Mouse (Mus musculus): Measurements from ENCODE around the gene Gm49337. TPM values are rescaled to one million over a fixed set of nuclear protein-coding genes. Genes with fewer than 3 reads are reported as not detected.
A peak's percentile ranks its signal among the peaks of the same experiment; 100 is the strongest.

The Gm49337 gene
- polyA plus RNA-seq, 2 experiments = not detected

DNA sequence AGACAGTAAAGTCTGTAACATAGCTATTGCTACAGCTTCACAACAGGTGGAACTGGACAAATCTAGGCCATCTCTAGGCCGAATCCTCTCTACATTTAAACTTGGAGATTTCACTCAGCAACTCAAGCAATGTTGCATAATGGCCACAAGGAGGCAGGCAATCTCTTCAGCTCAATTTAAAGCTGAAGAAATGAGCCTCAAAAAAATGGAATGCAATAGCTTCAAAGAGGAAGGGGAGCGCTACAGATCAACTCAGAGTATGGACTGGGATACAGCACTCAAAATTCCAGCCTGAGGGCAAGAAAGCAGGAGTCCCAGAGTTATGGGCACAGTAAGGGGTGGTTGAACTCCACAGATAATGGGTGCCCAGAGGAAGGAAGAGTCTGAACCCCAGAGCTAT lies 38.2 kb upstream of the Gm49337 start:
- no peak for TF ChIP-seq POLR2A (IDR thresholded peaks at IDR 0.05; ENCODE audit: borderline replicate concordance, extremely low read depth, insufficient read depth, insufficient read length)
- no peaks in the 10 kb centered on the region for H3K27me3 ChIP-seq (ENCODE audit: control insufficient read depth, insufficient read depth, low read length)
- H3K4me1 ChIP-seq (ENCODE audit: control insufficient read depth, insufficient read depth, low read length) = no peaks in the 10 kb centered on the region
- no peak overlapping the region for H3K4me2 ChIP-seq (replicated peaks; ENCODE audit: low read depth, low read length, severe bottlenecking)
- no peak overlapping the region for H3K9ac ChIP-seq (ENCODE audit: low read depth, low read length, severe bottlenecking)
- 37% methylated on average over 2 of the region's 2 CpGs for WGBS
- H3K9me3 ChIP-seq (ENCODE audit: control insufficient read depth, low read length) = no peaks in the 10 kb centered on the region
- ATAC-seq (ENCODE audit: low FRiP score, low read depth) (no peak), DNase-seq (ENCODE audit: low spot score) (peak; percentile 69)
- no peak overlapping the region for H3K4me3 ChIP-seq (replicated peaks; ENCODE audit: low read length)
- H3K36me3 ChIP-seq (ENCODE audit: control insufficient read depth, insufficient read depth, low read length) = peaks cover 4% of the 10 kb centered on the region; the same call in 1 of the 2 replicates
- H3K27ac ChIP-seq (replicated peaks; ENCODE audit: low read depth, low read length) = no peak overlapping the region

DNA sequence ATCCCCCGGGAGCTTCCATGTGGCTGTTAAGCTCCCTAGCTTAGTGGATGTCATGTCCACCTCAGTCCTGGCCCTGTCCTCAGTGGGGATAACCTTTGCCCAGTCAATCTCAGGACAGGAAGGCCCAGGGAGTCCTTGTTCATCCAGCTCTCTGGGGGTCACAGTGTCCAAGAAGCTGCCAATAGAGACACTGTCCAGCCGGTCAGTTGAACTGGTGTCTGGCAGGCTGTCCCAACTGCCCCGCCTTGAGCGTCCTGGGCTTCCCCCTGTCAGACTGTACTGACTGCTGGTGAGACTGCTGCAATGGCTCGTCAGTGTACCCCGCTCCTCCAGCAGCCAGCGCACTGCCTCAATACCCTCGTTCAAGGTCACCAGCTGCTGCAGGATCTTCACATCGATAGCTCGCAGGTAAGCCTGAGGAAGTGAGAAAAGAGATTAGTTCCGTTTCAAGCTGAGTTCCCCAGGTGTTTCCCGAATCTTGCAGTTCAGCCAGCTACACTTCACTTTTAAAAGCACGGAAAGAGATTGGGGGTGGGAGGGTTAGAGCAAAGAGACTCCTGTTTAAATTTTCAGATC lies 35.7 kb upstream of the Gm49337 start:
- Histone ChIP-seq H3K4me3 (replicated peaks; ENCODE audit: low read length) (no peak overlapping the region), H3K4me1 (ENCODE audit: control insufficient read depth, insufficient read depth, low read length) (no peaks in the 10 kb centered on the region), H3K4me2 (replicated peaks; ENCODE audit: low read depth, low read length, severe bottlenecking) (no peak overlapping the region), H3K9ac (ENCODE audit: low read depth, low read length, severe bottlenecking) (no peak overlapping the region), H3K36me3 (ENCODE audit: control insufficient read depth, insufficient read depth, low read length) (peaks cover 4% of the 10 kb centered on the region; the same call in 1 of the 2 replicates), H3K9me3 (ENCODE audit: control insufficient read depth, low read length) (no peaks in the 10 kb centered on the region), H3K27me3 (ENCODE audit: control insufficient read depth, insufficient read depth, low read length) (no peaks in the 10 kb centered on the region), H3K27ac (replicated peaks; ENCODE audit: low read depth, low read length) (no peak overlapping the region)
- ATAC-seq (ENCODE audit: low FRiP score, low read depth) (no peak), DNase-seq (ENCODE audit: low spot score) (no peak)
- 49% methylated on average over 13 of the region's 13 CpGs for WGBS
- TF ChIP-seq POLR2A (IDR thresholded peaks at IDR 0.05; ENCODE audit: borderline replicate concordance, extremely low read depth, insufficient read depth, insufficient read length) = no peak

DNA sequence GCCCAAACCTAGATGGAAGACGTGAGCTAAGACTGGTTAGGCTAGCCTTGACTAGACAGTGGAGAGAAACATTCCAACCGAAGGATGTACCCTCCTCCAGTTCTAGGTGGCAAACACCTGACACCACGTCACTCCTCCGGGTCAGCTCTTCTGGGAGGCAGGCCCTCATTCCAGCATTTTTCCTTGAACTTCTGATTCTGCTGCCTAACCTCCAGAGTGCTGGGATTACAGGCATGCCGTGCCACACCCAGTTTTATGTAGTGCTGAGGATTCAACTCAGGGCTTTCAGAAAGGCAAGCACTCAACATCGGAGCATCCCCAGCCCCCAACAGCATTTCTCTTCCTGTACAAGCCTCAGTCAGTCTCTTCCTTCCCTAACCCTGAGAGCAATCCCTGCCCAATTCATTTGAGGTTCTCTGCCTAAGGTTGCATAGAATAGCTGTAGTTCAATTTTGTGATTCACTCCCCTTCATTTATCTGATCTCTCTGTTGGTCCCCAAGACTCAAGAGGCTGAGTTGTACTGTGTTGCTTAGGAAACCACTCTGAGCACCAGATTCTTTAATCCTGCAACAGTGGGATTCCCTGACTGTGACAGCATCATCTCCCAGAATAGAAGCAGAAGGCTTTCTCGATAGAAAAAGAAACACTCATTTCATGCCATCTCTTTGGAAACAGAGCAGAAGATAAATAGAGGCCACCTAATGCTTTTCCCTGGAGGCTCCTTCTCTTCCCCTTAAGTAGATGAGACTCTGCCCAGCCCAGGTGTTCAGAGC lies 32.2 kb upstream of the Gm49337 start:
- DNase-seq (ENCODE audit: low spot score) (no peak), ATAC-seq (ENCODE audit: low FRiP score, low read depth) (no peak)
- Histone ChIP-seq H3K9me3 (ENCODE audit: control insufficient read depth, low read length) (no peaks in the 10 kb centered on the region), H3K4me3 (replicated peaks; ENCODE audit: low read length) (no peak overlapping the region), H3K36me3 (ENCODE audit: control insufficient read depth, insufficient read depth, low read length) (peaks cover 4% of the 10 kb centered on the region; the same call in 1 of the 2 replicates), H3K4me2 (replicated peaks; ENCODE audit: low read depth, low read length, severe bottlenecking) (no peak overlapping the region), H3K27me3 (ENCODE audit: control insufficient read depth, insufficient read depth, low read length) (no peaks in the 10 kb centered on the region), H3K4me1 (ENCODE audit: control insufficient read depth, insufficient read depth, low read length) (peaks cover 5% of the 10 kb centered on the region), H3K9ac (ENCODE audit: low read depth, low read length, severe bottlenecking) (no peak overlapping the region), H3K27ac (replicated peaks; ENCODE audit: low read depth, low read length) (no peak overlapping the region)
- TF ChIP-seq POLR2A (IDR thresholded peaks at IDR 0.05; ENCODE audit: borderline replicate concordance, extremely low read depth, insufficient read depth, insufficient read length) = no peak
- 80% methylated on average over 7 of the region's 7 CpGs for WGBS

DNA sequence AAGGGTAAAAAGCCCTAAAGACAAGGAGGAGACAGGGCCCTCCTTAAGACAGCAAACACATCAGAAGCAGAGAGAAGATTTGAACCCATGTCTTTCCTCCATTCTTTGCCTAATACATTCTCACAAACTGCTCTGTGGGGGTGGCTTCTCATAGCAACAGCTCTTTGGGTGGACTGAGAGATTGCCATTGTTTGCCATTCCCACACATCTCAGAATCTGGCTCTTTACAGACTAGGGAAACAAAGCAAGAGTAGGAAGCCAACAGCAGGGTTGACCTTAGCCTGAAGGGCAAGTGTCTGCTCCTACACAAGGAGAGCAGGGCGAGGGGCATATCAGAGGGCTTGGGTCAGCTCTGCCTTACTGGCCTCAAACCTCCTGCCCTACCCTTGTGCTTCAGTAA lies 31.4 kb upstream of the Gm49337 start:
- H3K27me3 ChIP-seq (ENCODE audit: control insufficient read depth, insufficient read depth, low read length) = no peaks in the 10 kb centered on the region
- ATAC-seq (ENCODE audit: low FRiP score, low read depth) (no peak), DNase-seq (ENCODE audit: low spot score) (no peak)
- H3K36me3 ChIP-seq (ENCODE audit: control insufficient read depth, insufficient read depth, low read length) = 0 out of 2 replicates have a peak, but pooled peaks cover 4% of the 10 kb centered on the region
- no peak for TF ChIP-seq POLR2A (IDR thresholded peaks at IDR 0.05; ENCODE audit: borderline replicate concordance, extremely low read depth, insufficient read depth, insufficient read length)
- H3K27ac ChIP-seq (replicated peaks; ENCODE audit: low read depth, low read length) = no peak overlapping the region
- no peak overlapping the region for H3K4me2 ChIP-seq (replicated peaks; ENCODE audit: low read depth, low read length, severe bottlenecking)
- H3K4me1 ChIP-seq (ENCODE audit: control insufficient read depth, insufficient read depth, low read length) = peaks cover 5% of the 10 kb centered on the region
- no peaks in the 10 kb centered on the region for H3K9me3 ChIP-seq (ENCODE audit: control insufficient read depth, low read length)
- no peak overlapping the region for H3K9ac ChIP-seq (ENCODE audit: low read depth, low read length, severe bottlenecking)
- 94% methylated on average over 1 of the region's 1 CpGs for WGBS
- H3K4me3 ChIP-seq (replicated peaks; ENCODE audit: low read length) = no peak overlapping the region

DNA sequence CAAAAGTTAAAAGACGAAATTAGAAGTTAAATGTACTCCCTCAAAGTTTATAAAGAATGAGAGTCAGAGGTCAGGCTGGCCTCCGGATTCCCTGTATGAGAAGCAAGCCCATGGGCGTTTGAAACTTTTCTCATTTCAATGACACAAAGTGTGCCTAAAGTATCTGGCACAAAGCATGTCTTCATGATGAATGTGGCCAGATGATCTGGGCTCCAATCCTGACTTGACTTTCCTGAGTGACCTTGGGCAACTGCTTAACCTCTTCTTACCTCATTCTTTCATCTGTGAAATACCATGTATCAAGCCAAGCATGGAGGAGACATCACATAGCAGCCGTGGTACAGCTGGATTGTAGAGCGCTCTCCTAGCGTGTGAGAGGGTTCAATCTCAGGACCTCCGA lies 30.9 kb upstream of the Gm49337 start:
- ATAC-seq (ENCODE audit: low FRiP score, low read depth) = no peak
- WGBS = 80% methylated on average over 7 of the region's 7 CpGs
- H3K4me1 ChIP-seq (ENCODE audit: control insufficient read depth, insufficient read depth, low read length) = peaks cover 5% of the 10 kb centered on the region

More for the DNA sequence above, 30.9 kb upstream of the Gm49337 start:
- Histone ChIP-seq H3K9ac (ENCODE audit: low read depth, low read length, severe bottlenecking) (no peak overlapping the region), H3K9me3 (ENCODE audit: control insufficient read depth, low read length) (no peaks in the 10 kb centered on the region), H3K27me3 (ENCODE audit: control insufficient read depth, insufficient read depth, low read length) (no peaks in the 10 kb centered on the region), H3K4me2 (replicated peaks; ENCODE audit: low read depth, low read length, severe bottlenecking) (no peak overlapping the region), H3K36me3 (ENCODE audit: control insufficient read depth, insufficient read depth, low read length) (0 out of 2 replicates have a peak, but pooled peaks cover 2% of the 10 kb centered on the region), H3K4me3 (replicated peaks; ENCODE audit: low read length) (no peak overlapping the region), H3K27ac (replicated peaks; ENCODE audit: low read depth, low read length) (no peak overlapping the region)
- TF ChIP-seq POLR2A (IDR thresholded peaks at IDR 0.05; ENCODE audit: borderline replicate concordance, extremely low read depth, insufficient read depth, insufficient read length) = no peak
- DNase-seq (ENCODE audit: low spot score) = no peak
